Mouse (Mus musculus): ENCODE data around the gene Tmem107.

DNA sequence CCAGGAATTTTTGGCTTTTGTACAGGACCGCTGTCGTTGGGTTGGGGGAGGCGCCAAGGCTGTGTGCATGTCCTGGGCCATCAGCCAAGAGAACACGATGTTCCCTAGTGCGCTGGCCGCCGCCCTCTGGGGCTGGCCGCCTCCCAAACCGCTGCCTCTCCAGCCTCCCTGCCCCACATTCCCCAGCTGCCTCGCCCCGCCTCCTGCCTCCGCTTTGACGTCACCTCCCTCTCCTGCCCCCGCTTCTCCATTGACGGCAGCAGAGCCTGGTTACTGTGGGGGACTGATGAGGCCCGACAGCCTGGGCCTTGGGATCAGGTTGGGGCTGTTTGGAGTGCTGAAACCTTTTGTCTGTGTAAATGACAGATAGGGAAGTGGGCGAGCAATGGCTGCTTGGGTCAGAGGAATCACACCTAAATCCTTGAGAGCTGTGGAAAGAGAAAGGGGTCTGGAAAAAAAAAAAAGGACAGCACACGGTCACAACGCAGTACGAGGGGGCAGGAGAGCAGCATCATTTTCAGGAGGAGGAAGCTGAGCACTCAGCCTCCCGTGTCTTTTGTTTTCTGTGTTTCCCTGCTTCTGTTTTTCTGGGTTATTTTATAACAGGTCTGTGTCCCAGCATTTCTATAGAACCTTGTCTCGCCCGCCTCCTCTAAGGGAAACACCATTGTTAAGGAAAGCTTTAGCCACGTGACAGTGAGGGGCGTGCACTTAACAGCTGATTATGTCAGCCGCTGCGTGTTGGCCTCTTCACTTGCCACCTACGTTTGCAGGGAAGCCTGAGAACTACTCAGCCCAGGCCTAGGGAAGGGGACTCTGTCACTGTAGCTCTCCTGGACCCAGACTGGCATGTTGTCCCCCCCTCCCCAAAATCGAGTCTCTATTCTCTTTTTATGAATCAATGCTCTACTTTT, 26.6 kb downstream of the Tmem107 start:
- TF ChIP-seq CTCF (IDR thresholded peaks at IDR 0.05; ENCODE audit: borderline replicate concordance, insufficient read depth, low read depth, low read length) (no peak), POLR2A (IDR thresholded peaks at IDR 0.05; ENCODE audit: borderline replicate concordance, insufficient read depth, low read length) (peak; percentile 40; the same call in 1 of the 2 replicates)

Data from cerebellum, adult 2 months (tissue).